Mouse (Mus musculus) cortical plate, adult 2 months (tissue): ENCODE results near the gene Eipr1.
"Not testable (repeated sequence)": the region's sequence is repeated elsewhere in the genome, so short reads cannot be mapped to it uniquely, and the experiment has no call there.

Experiments used
- CTCF ChIP-seq: fragments of 200-500 bp; IDR thresholded peaks from 2 replicates; pipeline ENCODE4 v1.5.1; 2011; ENCODE audit warnings: mild to moderate bottlenecking, control low read depth, low read length; ENCODE audit not compliant: insufficient read depth; ENCODE audit errors: extremely low read depth
- POLR2A ChIP-seq: fragments of 200-500 bp; IDR thresholded peaks from 2 replicates; pipeline ENCODE4 v1.6.1; 2011; ENCODE audit warnings: mild to moderate bottlenecking, low read length, control low read depth; ENCODE audit not compliant: insufficient read depth; ENCODE audit errors: extremely low read depth

DNA sequence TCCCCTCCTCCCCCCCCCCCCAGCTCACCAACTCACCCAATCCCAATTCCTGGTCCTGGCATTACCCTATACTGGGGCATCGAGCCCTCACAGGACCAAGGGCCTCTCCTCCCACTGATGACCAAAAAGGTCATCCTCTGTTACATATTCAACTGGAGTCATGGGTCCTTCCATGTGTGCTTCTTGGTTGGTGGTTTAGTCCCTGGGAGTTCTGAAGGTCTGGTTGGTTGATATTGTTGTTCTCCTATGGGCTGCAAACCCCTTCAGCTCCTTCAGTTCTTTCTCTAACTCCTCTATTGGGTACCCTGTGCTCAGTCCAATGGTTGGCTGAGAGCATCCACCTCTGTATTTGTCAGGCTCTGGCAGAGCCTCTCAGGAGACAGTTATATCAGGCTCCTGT lies 162.5 kb downstream of the Eipr1 start:
- not testable (repeated sequence) for TF ChIP-seq POLR2A, CTCF
